Mouse (Mus musculus) limb, embryonic 15.5 days (tissue): ENCODE measurements around the gene Hsd11b1. TPM values are rescaled to one million over a fixed set of nuclear protein-coding genes. Genes with fewer than 3 reads are reported as not detected.

Experiments used
- ATAC-seq: fragments of 200-750 bp; cut with Nextera tagmentation; 2 replicates; pipeline ENCODE4 v1.8.0; 2017; ENCODE audit warnings: low read depth, moderate TSS enrichment; ENCODE audit not compliant: insufficient number of reproducible peaks, low FRiP score, low TSS enrichment
- H3K27ac ChIP-seq: fragments of 300-500 bp; sonication (generic); 2 replicates; pipeline ENCODE4 v1.5.1; 2015; ENCODE audit warnings: moderate library complexity, mild to moderate bottlenecking, inconsistent platforms
- H3K27me3 ChIP-seq: fragments of 300-500 bp; sonication (generic); 2 replicates; pipeline ENCODE4 v1.6.1; 2015; ENCODE audit warnings: inconsistent platforms
- H3K36me3 ChIP-seq: fragments of 300-500 bp; sonication (generic); 2 replicates; pipeline ENCODE4 v1.6.1; 2015; ENCODE audit warnings: inconsistent platforms
- H3K4me1 ChIP-seq: fragments of 300-500 bp; sonication (generic); 2 replicates; pipeline ENCODE4 v1.6.1; 2015; ENCODE audit warnings: inconsistent platforms
- H3K4me2 ChIP-seq: fragments of 300-500 bp; sonication (generic); 2 replicates; pipeline ENCODE4 v1.6.1; 2015; ENCODE audit warnings: mild to moderate bottlenecking, inconsistent platforms
- H3K4me3 ChIP-seq: fragments of 300-500 bp; sonication (generic); 2 replicates; pipeline ENCODE4 v1.5.1; 2015; ENCODE audit warnings: mild to moderate bottlenecking, inconsistent platforms
- H3K9ac ChIP-seq: fragments of 300-500 bp; sonication (generic); 2 replicates; pipeline ENCODE4 v1.6.1; 2015; ENCODE audit warnings: inconsistent platforms
- H3K9me3 ChIP-seq: fragments of 300-500 bp; sonication (generic); 2 replicates; pipeline ENCODE4 v1.6.1; 2016; ENCODE audit warnings: inconsistent platforms
- WGBS: fragments of 180-500 bp; shearing (Covaris S2); methylation state at CpG from one replicate; pipeline ENCODE4 v1.1.7; 2015; 5-methylcytosine and 5-hydroxymethylcytosine counted together
- polyA plus RNA-seq: library from polyadenylated mRNA; unstranded; fragments of >200 nt; fragmentation: Nextera tagmentation; extraction: Ambion mirVana; gene quantifications from 2 replicates; pipeline ENCODE4 v1.2.1, GENCODE M21; 2015

Hsd11b1 gene
- polyA plus RNA-seq, 1 experiment from 2014 or later, result 6.8 TPM

GRCm38 (mm10) chr1:193234930-193235329 is 28.9 kb downstream of the Hsd11b1 start:
- Histone ChIP-seq H3K4me1 (no peaks in the 10 kb centered on the region), H3K9ac (no peak overlapping the region), H3K36me3 (no peaks in the 10 kb centered on the region), H3K4me3 (no peak overlapping the region), H3K4me2 (no peak overlapping the region), H3K27ac (no peak overlapping the region), H3K9me3 (no peaks in the 10 kb centered on the region), H3K27me3 (no peaks in the 10 kb centered on the region)
- ATAC-seq, result no peak
- 38% methylated on average over 7 of the region's 7 CpGs for WGBS

- no peak overlapping the region for H3K27ac ChIP-seq
- no peaks in the 10 kb centered on the region for H3K36me3 ChIP-seq
- no peak overlapping the region for H3K9ac ChIP-seq
- 84% methylated on average over 2 of the region's 2 CpGs for WGBS
- H3K4me1 ChIP-seq, result no peaks in the 10 kb centered on the region
- no peaks in the 10 kb centered on the region for H3K27me3 ChIP-seq
- H3K9me3 ChIP-seq, result no peaks in the 10 kb centered on the region
- no peak overlapping the region for H3K4me2 ChIP-seq
- ATAC-seq, result no peak
- no peak overlapping the region for H3K4me3 ChIP-seq
Measured at GRCm38 (mm10) chr1:193234130-193234645, 29.7 kb downstream of the Hsd11b1 start.

- H3K9me3 ChIP-seq, result no peaks in the 10 kb centered on the region
- 68% methylated on average over 2 of the region's 2 CpGs for WGBS
- no peak overlapping the region for H3K4me2 ChIP-seq
- no peak overlapping the region for H3K4me3 ChIP-seq
- ATAC-seq, result no peak
- H3K4me1 ChIP-seq, result no peaks in the 10 kb centered on the region
- no peaks in the 10 kb centered on the region for H3K36me3 ChIP-seq
- no peak overlapping the region; the same call in 1 of the 2 replicates for H3K27ac ChIP-seq
- no peak overlapping the region for H3K9ac ChIP-seq
- no peaks in the 10 kb centered on the region for H3K27me3 ChIP-seq
Measured at GRCm38 (mm10) chr1:193232732-193233131, 31.1 kb downstream of the Hsd11b1 start.

GRCm38 (mm10) chr1:193230935-193231334 is 32.9 kb downstream of the Hsd11b1 start:
- Histone ChIP-seq H3K27me3 (no peaks in the 10 kb centered on the region), H3K36me3 (no peaks in the 10 kb centered on the region), H3K9ac (no peak overlapping the region), H3K9me3 (no peaks in the 10 kb centered on the region), H3K4me1 (peaks cover 9% of the 10 kb centered on the region), H3K4me3 (no peak overlapping the region), H3K27ac (no peak overlapping the region), H3K4me2 (no peak overlapping the region)
- ATAC-seq, result no peak
- 60% methylated on average over 5 of the region's 5 CpGs for WGBS

- Histone ChIP-seq H3K4me3 (no peak overlapping the region), H3K9ac (no peak overlapping the region), H3K27ac (no peak overlapping the region), H3K4me1 (peaks cover 9% of the 10 kb centered on the region), H3K4me2 (no peak overlapping the region), H3K27me3 (no peaks in the 10 kb centered on the region), H3K36me3 (no peaks in the 10 kb centered on the region), H3K9me3 (no peaks in the 10 kb centered on the region)
- 80% methylated on average over 3 of the region's 3 CpGs for WGBS
- no peak for ATAC-seq
Measured at GRCm38 (mm10) chr1:193230531-193230930, 33.3 kb downstream of the Hsd11b1 start.

GRCm38 (mm10) chr1:193229570-193229969 is 34.3 kb downstream of the Hsd11b1 start:
- H3K4me1 ChIP-seq, result peaks cover 13% of the 10 kb centered on the region
- H3K4me3 ChIP-seq, result no peak overlapping the region
- H3K27ac ChIP-seq, result no peak overlapping the region
- H3K9me3 ChIP-seq, result no peaks in the 10 kb centered on the region
- 84% methylated on average over 5 of the region's 5 CpGs for WGBS
- no peak overlapping the region for H3K4me2 ChIP-seq
- H3K9ac ChIP-seq, result no peak overlapping the region
- no peak for ATAC-seq
- H3K27me3 ChIP-seq, result no peaks in the 10 kb centered on the region
- no peaks in the 10 kb centered on the region for H3K36me3 ChIP-seq

- H3K4me3 ChIP-seq, result no peak overlapping the region
- no peak overlapping the region for H3K27ac ChIP-seq
- no peak for ATAC-seq
- H3K9ac ChIP-seq, result no peak overlapping the region
- 65% methylated on average over 4 of the region's 4 CpGs for WGBS
- H3K4me2 ChIP-seq, result no peak overlapping the region
- H3K4me1 ChIP-seq, result peaks cover 13% of the 10 kb centered on the region
- H3K36me3 ChIP-seq, result no peaks in the 10 kb centered on the region
- no peaks in the 10 kb centered on the region for H3K27me3 ChIP-seq
- H3K9me3 ChIP-seq, result no peaks in the 10 kb centered on the region
Measured at GRCm38 (mm10) chr1:193227537-193227936, 36.3 kb downstream of the Hsd11b1 start.

- H3K27ac ChIP-seq, result no peak overlapping the region
- 17% methylated on average over 7 of the region's 7 CpGs for WGBS
- H3K4me2 ChIP-seq, result no peak overlapping the region
- H3K9ac ChIP-seq, result no peak overlapping the region
- H3K9me3 ChIP-seq, result no peaks in the 10 kb centered on the region
- ATAC-seq, result no peak
- H3K4me3 ChIP-seq, result no peak overlapping the region
- peaks cover 13% of the 10 kb centered on the region for H3K4me1 ChIP-seq
- no peaks in the 10 kb centered on the region for H3K36me3 ChIP-seq
- H3K27me3 ChIP-seq, result no peaks in the 10 kb centered on the region
Measured at GRCm38 (mm10) chr1:193226724-193227522, 37.0 kb downstream of the Hsd11b1 start.

GRCm38 (mm10) chr1:193226114-193226513 is 37.8 kb downstream of the Hsd11b1 start:
- 83% methylated on average over 4 of the region's 4 CpGs for WGBS
- peaks cover 13% of the 10 kb centered on the region for H3K4me1 ChIP-seq
- no peak overlapping the region for H3K9ac ChIP-seq
- H3K4me3 ChIP-seq, result no peak overlapping the region
- no peak for ATAC-seq
- no peaks in the 10 kb centered on the region for H3K27me3 ChIP-seq
- H3K36me3 ChIP-seq, result no peaks in the 10 kb centered on the region
- H3K27ac ChIP-seq, result no peak overlapping the region
- no peak overlapping the region for H3K4me2 ChIP-seq
- H3K9me3 ChIP-seq, result no peaks in the 10 kb centered on the region

GRCm38 (mm10) chr1:193225531-193225930 is 38.3 kb downstream of the Hsd11b1 start:
- H3K27ac ChIP-seq, result no peak overlapping the region

GRCm38 (mm10) chr1:193220408-193220807 is 43.5 kb downstream of the Hsd11b1 start:
- no peak for ATAC-seq
- WGBS, result 76% methylated on average over 5 of the region's 5 CpGs
- Histone ChIP-seq H3K27ac (no peak overlapping the region), H3K9ac (no peak overlapping the region), H3K9me3 (no peaks in the 10 kb centered on the region), H3K4me1 (peaks cover 2% of the 10 kb centered on the region; the same call in 1 of the 2 replicates), H3K4me3 (no peak overlapping the region), H3K4me2 (no peak overlapping the region), H3K36me3 (no peaks in the 10 kb centered on the region), H3K27me3 (no peaks in the 10 kb centered on the region)

More at GRCm38 (mm10) chr1:193225531-193225930, 38.3 kb downstream of the Hsd11b1 start:
- no peak overlapping the region for H3K4me2 ChIP-seq
- no peaks in the 10 kb centered on the region for H3K9me3 ChIP-seq
- no peak overlapping the region for H3K4me3 ChIP-seq
- H3K27me3 ChIP-seq, result no peaks in the 10 kb centered on the region
- H3K9ac ChIP-seq, result no peak overlapping the region
- ATAC-seq, result no peak
- peaks cover 13% of the 10 kb centered on the region for H3K4me1 ChIP-seq
- WGBS, result 17% methylated on average over 3 of the region's 3 CpGs
- no peaks in the 10 kb centered on the region for H3K36me3 ChIP-seq

- 74% methylated on average over 3 of the region's 3 CpGs for WGBS
- H3K27ac ChIP-seq, result no peak overlapping the region
- no peaks in the 10 kb centered on the region for H3K36me3 ChIP-seq
- no peaks in the 10 kb centered on the region for H3K4me1 ChIP-seq
- H3K9ac ChIP-seq, result no peak overlapping the region
- H3K4me2 ChIP-seq, result no peak overlapping the region
- no peaks in the 10 kb centered on the region for H3K9me3 ChIP-seq
- H3K27me3 ChIP-seq, result no peaks in the 10 kb centered on the region
- H3K4me3 ChIP-seq, result no peak overlapping the region
- no peak for ATAC-seq
Measured at GRCm38 (mm10) chr1:193216000-193216399, 47.9 kb downstream of the Hsd11b1 start.
